Mouse (Mus musculus) erythroblast, embryonic 14.5 days (primary cell): Measurements from ENCODE around the gene Zfp800.

Experiments
- GATA1 ChIP-seq: IDR thresholded peaks from 2 replicates; pipeline ENCODE4 v1.6.1; 2012; ENCODE audit warnings: low read length, inconsistent platforms, mixed read lengths
- TAL1 ChIP-seq: IDR thresholded peaks from 3 replicates; pipeline ENCODE4 v1.6.1; 2012; ENCODE audit warnings: low read length, inconsistent platforms, mixed read lengths

GRCm38 (mm10) chr6:28397681-28398203 lies at the start of gene Zfp800:
- no peak for TF ChIP-seq GATA1
- TF ChIP-seq TAL1, result no peak
